Mouse (Mus musculus): ENCODE results near the gene Mtf1. TPM values are rescaled to one million over a fixed set of nuclear protein-coding genes. Genes with fewer than 3 reads are reported as not detected.

Gene Mtf1
- polyA plus RNA-seq, 1 experiment from 2014 or later, result 14.2 TPM

- 76% methylated on average over 5 of the region's 5 CpGs for WGBS
- Histone ChIP-seq H3K36me3 (peaks cover 56% of the 10 kb centered on the region), H3K9me3 (replicated peaks) (no peaks in the 10 kb centered on the region), H3K9ac (no peak overlapping the region), H3K27me3 (no peaks in the 10 kb centered on the region), H3K4me2 (no peak overlapping the region), H3K4me1 (peaks cover 13% of the 10 kb centered on the region), H3K4me3 (replicated peaks) (no peak overlapping the region), H3K27ac (no peak overlapping the region)
- no peak for ATAC-seq (replicated peaks; ENCODE audit: low FRiP score)
Observed at GRCm38 (mm10) chr4:124808511-124808910, 6.6 kb downstream of the Mtf1 start.

DNA sequence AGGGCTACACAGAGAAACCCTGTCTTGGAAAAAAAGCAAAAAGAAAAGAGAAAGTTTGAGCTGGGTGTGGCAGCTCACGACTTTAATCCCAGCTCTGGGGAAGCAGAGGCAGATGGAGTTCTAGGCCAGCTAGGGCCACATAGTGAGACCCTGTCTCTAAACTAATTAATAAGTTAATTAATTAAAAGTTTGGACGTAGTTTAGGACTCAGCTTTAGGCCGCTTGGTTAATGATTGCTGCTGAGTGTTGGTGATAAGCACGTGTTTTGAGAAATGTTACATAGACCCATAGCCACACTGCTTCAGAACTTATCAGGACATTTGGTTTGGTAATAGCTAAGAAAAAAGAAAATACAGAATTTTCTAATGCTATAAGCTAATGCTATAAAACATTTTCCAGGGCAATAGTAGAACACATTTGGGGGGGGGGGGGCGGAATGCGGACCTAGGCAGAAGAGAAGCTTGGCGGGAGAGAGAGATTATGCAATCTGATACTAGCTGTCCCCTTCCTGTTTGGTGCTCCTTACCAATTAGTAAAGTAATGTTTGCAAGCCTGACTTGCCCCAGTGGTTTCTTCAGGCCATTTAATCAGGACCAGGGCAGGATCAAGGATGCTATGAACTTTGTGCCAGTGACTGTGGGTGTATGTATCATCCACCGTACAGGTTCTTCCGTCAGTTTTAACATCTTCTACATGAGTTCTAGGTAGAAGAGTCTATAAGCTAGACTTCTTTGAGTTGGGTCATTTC is 7.4 kb downstream of the Mtf1 start:
- Histone ChIP-seq H3K9me3 (replicated peaks) (no peaks in the 10 kb centered on the region), H3K36me3 (peaks cover 59% of the 10 kb centered on the region), H3K4me3 (replicated peaks) (no peak overlapping the region), H3K27ac (no peak overlapping the region), H3K4me1 (peaks cover 11% of the 10 kb centered on the region), H3K9ac (no peak overlapping the region), H3K27me3 (no peaks in the 10 kb centered on the region), H3K4me2 (no peak overlapping the region)
- no peak for ATAC-seq (replicated peaks; ENCODE audit: low FRiP score)
- WGBS, result 72% methylated on average over 9 of the region's 9 CpGs

DNA sequence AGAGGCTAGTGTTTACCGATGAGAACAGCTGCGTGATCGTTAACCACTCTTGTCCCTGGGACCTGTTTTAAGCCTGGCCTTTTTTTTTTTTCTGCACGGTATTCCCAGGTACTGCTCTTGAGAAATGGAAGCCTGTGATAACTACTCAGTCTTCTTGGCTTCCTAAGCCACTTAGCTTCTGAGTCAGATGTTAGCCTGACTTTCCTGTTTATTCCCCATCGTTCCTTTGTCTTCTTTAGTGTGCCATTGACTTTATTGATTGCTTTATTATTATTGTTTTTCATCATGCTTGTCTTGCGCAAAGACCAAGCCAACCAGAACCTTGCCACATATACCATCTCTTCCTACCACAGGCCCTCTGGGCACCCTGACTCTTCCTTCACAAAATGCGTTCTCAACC is 8.2 kb downstream of the Mtf1 start:
- no peak overlapping the region for H3K4me2 ChIP-seq
- H3K27me3 ChIP-seq, result no peaks in the 10 kb centered on the region
- H3K4me3 ChIP-seq (replicated peaks), result no peak overlapping the region
- no peak for ATAC-seq (replicated peaks; ENCODE audit: low FRiP score)
- H3K9me3 ChIP-seq (replicated peaks), result no peaks in the 10 kb centered on the region
- H3K27ac ChIP-seq, result no peak overlapping the region
- no peak overlapping the region for H3K9ac ChIP-seq
- H3K4me1 ChIP-seq, result peaks cover 11% of the 10 kb centered on the region
- WGBS, result 88% methylated on average over 7 of the region's 7 CpGs
- peaks cover 54% of the 10 kb centered on the region for H3K36me3 ChIP-seq

GRCm38 (mm10) chr4:124811347-124811975 is 9.6 kb downstream of the Mtf1 start:
- H3K27ac ChIP-seq, result no peak overlapping the region
- H3K9me3 ChIP-seq (replicated peaks), result no peaks in the 10 kb centered on the region
- peaks cover 11% of the 10 kb centered on the region for H3K4me1 ChIP-seq
- ATAC-seq (replicated peaks; ENCODE audit: low FRiP score), result no peak
- H3K9ac ChIP-seq, result no peak overlapping the region
- WGBS, result 71% methylated on average over 9 of the region's 9 CpGs
- H3K4me3 ChIP-seq (replicated peaks), result no peak overlapping the region
- peaks cover 44% of the 10 kb centered on the region for H3K36me3 ChIP-seq
- H3K4me2 ChIP-seq, result no peak overlapping the region
- no peaks in the 10 kb centered on the region for H3K27me3 ChIP-seq

DNA sequence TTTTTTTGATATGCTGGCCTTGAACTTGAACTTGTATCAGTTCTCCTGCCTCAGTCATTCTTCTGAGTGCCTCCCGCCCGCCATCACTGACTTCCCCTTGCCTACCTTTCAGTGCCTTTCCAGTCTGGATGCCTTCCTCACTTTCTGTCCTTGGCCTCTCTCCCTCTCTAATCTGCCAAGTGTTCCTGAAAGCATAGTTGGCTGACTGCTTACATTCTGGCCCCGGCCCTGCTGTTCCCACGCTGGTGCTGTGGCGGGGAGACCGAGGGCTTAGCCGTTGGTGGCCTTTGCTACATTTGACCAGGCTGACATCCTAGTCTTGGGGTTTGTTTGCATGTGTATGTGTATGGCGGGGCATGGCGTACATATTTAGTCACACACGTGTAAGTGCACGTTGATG is 14.0 kb downstream of the Mtf1 start:
- H3K27ac ChIP-seq, result no peak overlapping the region
- H3K4me3 ChIP-seq (replicated peaks), result no peak overlapping the region
- no peak overlapping the region for H3K9ac ChIP-seq
- no peaks in the 10 kb centered on the region for H3K27me3 ChIP-seq
- H3K9me3 ChIP-seq (replicated peaks), result no peaks in the 10 kb centered on the region
- H3K4me2 ChIP-seq, result no peak overlapping the region
- 94% methylated on average over 11 of the region's 11 CpGs for WGBS
- peaks cover 13% of the 10 kb centered on the region for H3K4me1 ChIP-seq
- ATAC-seq (replicated peaks; ENCODE audit: low FRiP score), result no peak
- H3K36me3 ChIP-seq, result peaks cover 35% of the 10 kb centered on the region

GRCm38 (mm10) chr4:124817803-124818202 is 15.9 kb downstream of the Mtf1 start:
- no peak overlapping the region for H3K4me2 ChIP-seq
- H3K4me1 ChIP-seq, result peaks cover 13% of the 10 kb centered on the region
- peak overlapping the region; percentile 46; the same call in 1 of the 2 replicates for H3K27ac ChIP-seq
- 15% methylated on average over 6 of the region's 6 CpGs for WGBS
- H3K36me3 ChIP-seq, result peaks cover 42% of the 10 kb centered on the region
- H3K9ac ChIP-seq, result no peak overlapping the region
- no peaks in the 10 kb centered on the region for H3K9me3 ChIP-seq (replicated peaks)
- H3K4me3 ChIP-seq (replicated peaks), result no peak overlapping the region
- peak; percentile 87 for ATAC-seq (replicated peaks; ENCODE audit: low FRiP score)
- H3K27me3 ChIP-seq, result no peaks in the 10 kb centered on the region

DNA sequence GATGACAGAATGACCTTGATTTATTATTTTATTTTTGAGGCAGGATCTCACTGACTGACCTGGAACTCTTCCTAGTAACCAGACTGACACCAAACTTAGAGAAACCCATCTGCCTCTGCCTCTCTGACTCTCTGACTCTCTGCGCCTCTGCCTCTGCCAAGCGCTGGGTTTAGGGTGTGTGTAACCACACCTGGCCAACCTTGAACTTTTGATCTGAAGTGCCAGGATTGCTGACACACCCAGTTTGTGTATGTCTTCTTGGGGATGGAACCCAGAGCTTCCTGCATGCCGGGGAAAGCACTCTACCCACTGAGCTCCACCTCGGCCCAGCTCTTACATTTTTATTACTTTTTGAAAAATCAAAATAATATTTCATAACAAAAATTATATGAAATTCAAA is 16.9 kb downstream of the Mtf1 start:
- Histone ChIP-seq H3K4me3 (replicated peaks) (no peak overlapping the region), H3K27ac (no peak overlapping the region), H3K9ac (no peak overlapping the region), H3K27me3 (no peaks in the 10 kb centered on the region), H3K36me3 (peaks cover 48% of the 10 kb centered on the region), H3K9me3 (replicated peaks) (no peaks in the 10 kb centered on the region), H3K4me1 (peaks cover 13% of the 10 kb centered on the region), H3K4me2 (no peak overlapping the region)
- 90% methylated on average over 4 of the region's 4 CpGs for WGBS
- ATAC-seq (replicated peaks; ENCODE audit: low FRiP score), result no peak

- Histone ChIP-seq H3K36me3 (peaks cover 90% of the 10 kb centered on the region), H3K9ac (no peak overlapping the region), H3K4me2 (no peak overlapping the region), H3K27ac (no peak overlapping the region), H3K4me3 (replicated peaks) (no peak overlapping the region), H3K27me3 (no peaks in the 10 kb centered on the region), H3K4me1 (no peaks in the 10 kb centered on the region), H3K9me3 (replicated peaks) (no peaks in the 10 kb centered on the region)
- 92% methylated on average over 6 of the region's 6 CpGs for WGBS
- no peak for ATAC-seq (replicated peaks; ENCODE audit: low FRiP score)
Observed at GRCm38 (mm10) chr4:124824967-124825366, 23.1 kb downstream of the Mtf1 start.

- no peak overlapping the region for H3K4me2 ChIP-seq
- WGBS, result 97% methylated on average over 21 of the region's 21 CpGs
- no peak overlapping the region for H3K27ac ChIP-seq
- ATAC-seq (replicated peaks; ENCODE audit: low FRiP score), result no peak
- no peaks in the 10 kb centered on the region for H3K27me3 ChIP-seq
- H3K9ac ChIP-seq, result no peak overlapping the region
- peaks cover 90% of the 10 kb centered on the region for H3K36me3 ChIP-seq
- H3K9me3 ChIP-seq (replicated peaks), result no peaks in the 10 kb centered on the region
- H3K4me3 ChIP-seq (replicated peaks), result no peak overlapping the region
- no peaks in the 10 kb centered on the region for H3K4me1 ChIP-seq
Observed at GRCm38 (mm10) chr4:124825371-124825965, 23.6 kb downstream of the Mtf1 start.

- Histone ChIP-seq H3K9me3 (replicated peaks) (no peaks in the 10 kb centered on the region), H3K4me2 (no peak overlapping the region), H3K27me3 (no peaks in the 10 kb centered on the region), H3K4me1 (no peaks in the 10 kb centered on the region), H3K36me3 (peaks cover 83% of the 10 kb centered on the region), H3K4me3 (replicated peaks) (no peak overlapping the region), H3K9ac (no peak overlapping the region), H3K27ac (no peak overlapping the region)
- 80% methylated on average over 5 of the region's 5 CpGs for whole genome bisulfite sequencing
- ATAC-seq (replicated peaks; ENCODE audit: low FRiP score), result no peak
Observed at GRCm38 (mm10) chr4:124829671-124830070, 27.8 kb downstream of the Mtf1 start.

DNA sequence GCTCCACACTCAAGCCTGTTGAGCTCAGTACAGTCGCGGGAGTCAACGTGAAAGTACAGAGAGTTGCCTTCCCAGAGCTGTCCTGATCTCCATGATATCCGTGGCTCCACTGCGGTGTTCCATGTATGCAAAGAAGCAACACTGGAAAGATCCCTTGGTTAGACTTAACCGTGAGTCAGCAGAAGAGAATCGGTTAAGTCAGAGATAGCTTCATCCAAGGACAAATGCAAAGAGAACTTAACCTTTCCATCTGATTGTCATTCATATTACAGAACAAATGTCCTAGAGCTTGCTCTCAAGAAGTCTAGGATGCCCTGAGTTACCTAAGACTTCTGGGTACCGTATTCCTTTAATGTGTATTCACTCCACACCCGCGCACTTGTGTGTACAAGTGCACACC is 30.9 kb downstream of the Mtf1 start:
- Histone ChIP-seq H3K9me3 (replicated peaks) (no peaks in the 10 kb centered on the region), H3K4me2 (no peak overlapping the region), H3K27me3 (no peaks in the 10 kb centered on the region), H3K4me1 (no peaks in the 10 kb centered on the region), H3K27ac (no peak overlapping the region), H3K36me3 (peaks cover 76% of the 10 kb centered on the region), H3K9ac (no peak overlapping the region), H3K4me3 (replicated peaks) (no peak overlapping the region)
- WGBS, result 92% methylated on average over 10 of the region's 10 CpGs
- no peak for ATAC-seq (replicated peaks; ENCODE audit: low FRiP score)

GRCm38 (mm10) chr4:124838035-124838700 is 36.3 kb downstream of the Mtf1 start:
- Histone ChIP-seq H3K9ac (no peak overlapping the region), H3K4me2 (no peak overlapping the region), H3K36me3 (peaks cover 85% of the 10 kb centered on the region), H3K9me3 (replicated peaks) (0 out of 2 replicates have a peak, but pooled peaks cover 2% of the 10 kb centered on the region), H3K27ac (no peak overlapping the region), H3K4me1 (no peaks in the 10 kb centered on the region), H3K27me3 (no peaks in the 10 kb centered on the region), H3K4me3 (replicated peaks) (no peak overlapping the region)
- ATAC-seq (replicated peaks; ENCODE audit: low FRiP score), result no peak
- whole genome bisulfite sequencing, result 88% methylated on average over 14 of the region's 14 CpGs

Measured in kidney, embryonic 15.5 days (tissue).